Mouse (Mus musculus): ENCODE data around the gene Tor4a.

GRCm38 (mm10) chr2:25240310-25240709 lies 43.6 kb upstream of the Tor4a start:
- no peak for TF ChIP-seq POLR2A (IDR thresholded peaks at IDR 0.05; ENCODE audit: borderline replicate concordance, insufficient read depth, low read length)
- TF ChIP-seq CTCF (IDR thresholded peaks at IDR 0.05; ENCODE audit: borderline replicate concordance, insufficient read depth, low read depth, low read length) = no peak

Measured in cerebellum, adult 2 months (tissue).